In the genomic region with DNA sequence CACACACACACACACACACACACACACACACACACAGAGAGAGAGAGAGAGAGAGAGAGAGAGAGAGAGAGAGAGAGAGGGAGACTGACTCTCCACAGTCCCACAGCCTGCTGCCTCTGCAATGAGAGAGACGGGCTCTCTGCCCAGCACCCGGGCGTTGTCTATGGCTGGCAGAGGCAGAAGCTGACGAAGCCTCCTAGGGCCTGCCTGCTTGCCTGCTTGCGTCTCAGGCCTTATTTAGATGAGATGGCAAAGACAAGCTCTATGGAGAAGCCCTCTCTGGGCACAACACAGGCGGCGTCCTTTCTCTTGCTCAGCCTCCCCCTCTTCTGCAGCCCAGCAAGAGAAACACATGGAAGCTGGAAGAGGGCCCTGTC, we compare ENCODE assay signal across 8 mouse cellular contexts. TPM values are rescaled to one million over a fixed set of nuclear protein-coding genes. Genes with fewer than 3 reads are reported as not detected.
A peak's percentile ranks its signal among the peaks of the same experiment; 100 is the strongest.
DNase-seq lines count a peak whose midpoint lies in the region; ATAC-seq lines count a peak whose summit lies in the region.

No protein-coding gene starts in this region.

- peaks cover 53% of the 10 kb centered on the region for H3K27me3 ChIP-seq in embryonic facial prominence, embryonic 12.5 days
- peaks cover 43% of the 10 kb centered on the region for H3K27me3 ChIP-seq in lung, embryonic 16.5 days (ENCODE audit: control insufficient read depth, insufficient read depth, low read depth, low read length)

- peak; percentile 40 for DNase-seq in kidney, adult 9 months
- no peak for DNase-seq in kidney, postnatal 14 days
- DNase-seq in heart, postnatal 4 days, result peak; percentile 54
- no peak for DNase-seq in liver
- no peak for DNase-seq in spleen, postnatal 14 days (ENCODE audit: low spot score in 2 of 2)
- no peak for DNase-seq in urinary bladder, postnatal 36 days (ENCODE audit: low spot score in 2 of 2)

- peaks cover 34% of the 10 kb centered on the region for H3K4me1 ChIP-seq in embryonic facial prominence, embryonic 12.5 days
- H3K4me1 ChIP-seq in lung, embryonic 16.5 days (replicated peaks; ENCODE audit: control insufficient read depth, insufficient read depth, low read length), result peaks cover 44% of the 10 kb centered on the region

- no peak overlapping the region for H3K4me2 ChIP-seq in embryonic facial prominence, embryonic 12.5 days (replicated peaks)
- H3K4me2 ChIP-seq in lung, embryonic 16.5 days (ENCODE audit: low read depth, low read length), result peak overlapping the region; percentile 93

- H3K9ac ChIP-seq in embryonic facial prominence, embryonic 12.5 days, result 0 out of 2 replicates have a peak overlapping the region, but pooled peaks have one; percentile 11
- peak overlapping the region; percentile 19; the same call in 1 of the 2 replicates for H3K9ac ChIP-seq in lung, embryonic 16.5 days (ENCODE audit: low read length)

- H3K36me3 ChIP-seq in embryonic facial prominence, embryonic 12.5 days, result no peaks in the 10 kb centered on the region
- H3K36me3 ChIP-seq in lung, embryonic 16.5 days (ENCODE audit: control insufficient read depth, insufficient read depth, low read length), result no peaks in the 10 kb centered on the region

- H3K4me3 ChIP-seq in embryonic facial prominence, embryonic 12.5 days, result no peak overlapping the region
- H3K4me3 ChIP-seq in lung, embryonic 16.5 days (ENCODE audit: low read length), result peak overlapping the region; percentile 69

- no peaks in the 10 kb centered on the region for H3K9me3 ChIP-seq in embryonic facial prominence, embryonic 12.5 days
- no peaks in the 10 kb centered on the region for H3K9me3 ChIP-seq in lung, embryonic 16.5 days (ENCODE audit: control insufficient read depth, low read length)

- ATAC-seq in embryonic facial prominence, embryonic 12.5 days (ENCODE audit: insufficient number of reproducible peaks, insufficient read depth, low FRiP score, low TSS enrichment), result no peak
- no peak for ATAC-seq in lung, embryonic 16.5 days (ENCODE audit: low read depth)

- H3K27ac ChIP-seq in embryonic facial prominence, embryonic 12.5 days, result no peak overlapping the region
- no peak overlapping the region for H3K27ac ChIP-seq in lung, embryonic 16.5 days (ENCODE audit: low read length)

- 44% methylated on average over 7 of the region's 7 CpGs for WGBS in embryonic facial prominence, embryonic 12.5 days
- WGBS in lung, embryonic 16.5 days, result 27% methylated on average over 7 of the region's 7 CpGs

RNA-seq across cellular contexts. Expression of gene Pdgfb, which starts 4.6 kb away (rescaled TPM):
- polyA plus RNA-seq in embryonic facial prominence, embryonic 12.5 days (2016; fragmentation: Nextera tagmentation; extraction: Ambion mirVana), result 3.2 and 3.4 TPM in 2 replicates
- 10 to 100 TPM; 46.4 to 50.7 TPM for total RNA-seq in heart, postnatal 4 days (2021)
- polyA plus RNA-seq in lung, embryonic 16.5 days (2015; fragmentation: Nextera tagmentation; extraction: Ambion mirVana), result 7.2 and 7.7 TPM in 2 replicates

RNA-seq across cellular contexts. Expression of gene Cbx7, which starts 39.3 kb away (rescaled TPM):
- polyA plus RNA-seq in embryonic facial prominence, embryonic 12.5 days (2016; fragmentation: Nextera tagmentation; extraction: Ambion mirVana), result 1.9 and 3.2 TPM in 2 replicates
- 1 to 10 TPM; 1.7 to 2.0 TPM for total RNA-seq in heart, postnatal 4 days (2021)
- 3.1 and 4.3 TPM in 2 replicates for polyA plus RNA-seq in lung, embryonic 16.5 days (2015; fragmentation: Nextera tagmentation; extraction: Ambion mirVana)

Comparison
In these comparisons a context has a peak if more than half of its experiments do, and no peak if none do; other contexts are left out.
1. DNase-seq: peak in kidney, adult 9 months (single experiment) and heart, postnatal 4 days (single experiment); none in kidney, postnatal 14 days (single experiment), liver (single experiment), spleen, postnatal 14 days (0 of 2) and urinary bladder, postnatal 36 days (0 of 2).